Mouse (Mus musculus) E14TG2a.4 (cell line): ENCODE results near the gene Sgk2.
A peak's percentile ranks its signal among the peaks of the same experiment; 100 is the strongest.

ENCODE experiments used
- H3K27me3 ChIP-seq: 2 replicates; pipeline ENCODE4 v1.6.1; 2014; ENCODE audit warnings: low read length, control low read depth; ENCODE audit not compliant: insufficient read depth
- H3K36me3 ChIP-seq: 2 replicates; pipeline ENCODE4 v1.6.1; 2014; ENCODE audit warnings: low read length, control low read depth; ENCODE audit not compliant: insufficient read depth
- H3K4me1 ChIP-seq: replicated peaks from 2 replicates; pipeline ENCODE4 v1.6.1; 2014; ENCODE audit warnings: low read depth, low read length, control low read depth
- H3K4me3 ChIP-seq: replicated peaks from 2 replicates; pipeline ENCODE4 v1.5.1; 2014; ENCODE audit warnings: mild to moderate bottlenecking, low read length
- H3K9me3 ChIP-seq: 2 replicates; pipeline ENCODE4 v1.6.1; 2014; ENCODE audit warnings: low read length, control low read depth
- CTCF ChIP-seq: conservative IDR thresholded peaks from 2 replicates; pipeline ENCODE4 v1.5.1; 2014; ENCODE audit warnings: low read length
- NANOG ChIP-seq: IDR thresholded peaks from 2 replicates; pipeline ENCODE4 v1.6.1; 2014; ENCODE audit warnings: borderline replicate concordance, low read length, mixed read lengths
- POU5F1 ChIP-seq: IDR thresholded peaks from 2 replicates; pipeline ENCODE4 v1.6.1; 2014; ENCODE audit warnings: low read length, borderline replicate concordance

The Sgk2 gene

GRCm38 (mm10) chr2:162961321-162961720, 25.8 kb upstream of the Sgk2 start:
- TF ChIP-seq POU5F1 = no peak
- TF ChIP-seq NANOG = no peak
- TF ChIP-seq CTCF = no peak
- Histone ChIP-seq H3K36me3 (no peaks in the 10 kb centered on the region), H3K4me1 (peaks cover 7% of the 10 kb centered on the region), H3K4me3 (no peak overlapping the region), H3K27me3 (peaks cover 4% of the 10 kb centered on the region; the same call in 1 of the 2 replicates), H3K9me3 (no peaks in the 10 kb centered on the region)

GRCm38 (mm10) chr2:162966734-162967133, 20.4 kb upstream of the Sgk2 start:
- TF ChIP-seq POU5F1 = no peak
- Histone ChIP-seq H3K4me3 (no peak overlapping the region), H3K36me3 (no peaks in the 10 kb centered on the region), H3K9me3 (no peaks in the 10 kb centered on the region), H3K4me1 (peaks cover 7% of the 10 kb centered on the region; the same call in 1 of the 2 replicates), H3K27me3 (peaks cover 26% of the 10 kb centered on the region)

GRCm38 (mm10) chr2:162968357-162968756, 18.8 kb upstream of the Sgk2 start:
- no peak overlapping the region for H3K4me3 ChIP-seq
- H3K27me3 ChIP-seq = peaks cover 26% of the 10 kb centered on the region
- no peaks in the 10 kb centered on the region for H3K36me3 ChIP-seq
- no peaks in the 10 kb centered on the region for H3K9me3 ChIP-seq
- H3K4me1 ChIP-seq = peaks cover 9% of the 10 kb centered on the region
- TF ChIP-seq CTCF (peak; percentile 62), NANOG (no peak)

- Histone ChIP-seq H3K27me3 (peaks cover 26% of the 10 kb centered on the region), H3K36me3 (no peaks in the 10 kb centered on the region), H3K9me3 (no peaks in the 10 kb centered on the region), H3K4me1 (peaks cover 15% of the 10 kb centered on the region), H3K4me3 (no peak overlapping the region)
- TF ChIP-seq NANOG (no peak), CTCF (no peak), POU5F1 (no peak)
Observed at GRCm38 (mm10) chr2:162969101-162969500, 18.0 kb upstream of the Sgk2 start.

- H3K4me3 ChIP-seq = no peak overlapping the region
- TF ChIP-seq NANOG = no peak
- TF ChIP-seq POU5F1 = no peak
- no peak for TF ChIP-seq CTCF
- H3K9me3 ChIP-seq = no peaks in the 10 kb centered on the region
- no peaks in the 10 kb centered on the region for H3K36me3 ChIP-seq
- peaks cover 29% of the 10 kb centered on the region for H3K27me3 ChIP-seq
- peaks cover 29% of the 10 kb centered on the region for H3K4me1 ChIP-seq
Observed at GRCm38 (mm10) chr2:162970896-162971295, 16.2 kb upstream of the Sgk2 start.

- H3K36me3 ChIP-seq = no peaks in the 10 kb centered on the region
- H3K9me3 ChIP-seq = no peaks in the 10 kb centered on the region
- no peak for TF ChIP-seq NANOG
Observed at GRCm38 (mm10) chr2:162972752-162973151, 14.4 kb upstream of the Sgk2 start.

GRCm38 (mm10) chr2:162973206-162973605, 13.9 kb upstream of the Sgk2 start:
- H3K27me3 ChIP-seq = peaks cover 22% of the 10 kb centered on the region
- TF ChIP-seq POU5F1 (no peak), NANOG (no peak), CTCF (no peak)

More at GRCm38 (mm10) chr2:162972752-162973151, 14.4 kb upstream of the Sgk2 start:
- H3K27me3 ChIP-seq = peaks cover 23% of the 10 kb centered on the region
- no peak overlapping the region for H3K4me3 ChIP-seq
- peaks cover 22% of the 10 kb centered on the region for H3K4me1 ChIP-seq

GRCm38 (mm10) chr2:162973637-162974036, 13.5 kb upstream of the Sgk2 start:
- TF ChIP-seq NANOG (no peak), CTCF (no peak), POU5F1 (no peak)
- Histone ChIP-seq H3K9me3 (no peaks in the 10 kb centered on the region), H3K27me3 (peaks cover 22% of the 10 kb centered on the region), H3K4me1 (peaks cover 22% of the 10 kb centered on the region), H3K4me3 (no peak overlapping the region), H3K36me3 (no peaks in the 10 kb centered on the region)

More at GRCm38 (mm10) chr2:162973206-162973605, 13.9 kb upstream of the Sgk2 start:
- Histone ChIP-seq H3K4me1 (peaks cover 22% of the 10 kb centered on the region), H3K4me3 (no peak overlapping the region), H3K36me3 (no peaks in the 10 kb centered on the region), H3K9me3 (no peaks in the 10 kb centered on the region)

- no peaks in the 10 kb centered on the region for H3K9me3 ChIP-seq
- TF ChIP-seq CTCF = no peak
- TF ChIP-seq POU5F1 = no peak
- no peak for TF ChIP-seq NANOG
- peak overlapping the region; percentile 29 for H3K4me3 ChIP-seq
- H3K27me3 ChIP-seq = peaks cover 13% of the 10 kb centered on the region
- peaks cover 22% of the 10 kb centered on the region for H3K4me1 ChIP-seq
- H3K36me3 ChIP-seq = no peaks in the 10 kb centered on the region
Observed at GRCm38 (mm10) chr2:162975157-162975775, 11.9 kb upstream of the Sgk2 start.
